Mouse (Mus musculus): Measurements from ENCODE around the gene Gm21679. TPM values are rescaled to one million over a fixed set of nuclear protein-coding genes. Genes with fewer than 3 reads are reported as not detected.

Gene Gm21679
- polyA plus RNA-seq (2015; fragmentation: Illumina TruSeq; extraction: RNeasy Lipid Tissue Mini Kit (QIAGEN cat#74804); ENCODE audit: insufficient read depth, low replicate concordance) = not detected

GRCm38 (mm10) chrY:29683270-29683669 is at the start of gene Gm21679:
Gm21679 (minus strand) TSS chrY:29683370.

Data from spleen, adult 10 weeks (tissue).